Mouse (Mus musculus): ENCODE results near the gene B3gnt5. TPM values are rescaled to one million over a fixed set of nuclear protein-coding genes. Genes with fewer than 3 reads are reported as not detected.
"Not testable (repeated sequence)": the region's sequence is repeated elsewhere in the genome, so short reads cannot be mapped to it uniquely, and the experiment has no call there.

Gene B3gnt5
- polyA plus RNA-seq (2015; fragmentation: Nextera tagmentation; extraction: Ambion mirVana), result 5.7 and 6.4 TPM in 2 replicates

DNA sequence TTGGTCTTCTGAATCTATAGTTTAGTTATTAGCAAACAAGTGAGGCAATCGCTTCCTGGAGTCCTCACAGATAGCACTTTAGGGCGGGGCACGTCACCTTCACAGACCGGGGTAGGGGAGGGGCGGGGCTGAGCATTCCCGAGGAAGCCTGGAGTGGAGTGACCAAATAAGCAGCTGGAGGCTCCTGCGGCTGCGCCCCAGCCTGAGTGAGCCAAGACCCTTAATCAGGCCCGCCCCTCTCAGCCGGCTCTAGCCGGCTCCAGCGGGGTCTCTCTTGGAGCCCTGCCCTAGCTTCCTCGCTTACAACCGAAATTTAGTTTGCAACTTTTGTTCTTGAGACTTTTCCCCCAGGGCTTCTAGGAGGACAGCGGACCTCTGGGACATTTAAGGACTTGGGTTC, at the start of gene B3gnt5:
B3gnt5 (plus strand) TSS at position 135 of the 400 bp plus-strand sequence.
- Histone ChIP-seq H3K27ac (ENCODE audit: low read length) (peak within 1 kb of the TSS; percentile 60), H3K4me2 (ENCODE audit: low read depth, low read length) (peak within 1 kb of the TSS; percentile 98), H3K9me3 (replicated peaks; ENCODE audit: control insufficient read depth, low read length) (no peaks in the 10 kb centered on the region), H3K9ac (ENCODE audit: low read length) (peak within 1 kb of the TSS; percentile 82), H3K27me3 (ENCODE audit: control insufficient read depth, insufficient read depth, low read length) (no peaks in the 10 kb centered on the region), H3K4me1 (ENCODE audit: control insufficient read depth, insufficient read depth, low read length) (peaks cover 7% of the 10 kb centered on the region), H3K4me3 (ENCODE audit: low read length) (peak within 1 kb of the TSS; percentile 75), H3K36me3 (ENCODE audit: control insufficient read depth, insufficient read depth) (no peaks in the 10 kb centered on the region)
- 0% methylated on average over 15 of the region's 15 CpGs for WGBS
- peak; percentile 96 for ATAC-seq (replicated peaks; ENCODE audit: extremely low read depth, insufficient read depth, low FRiP score)

DNA sequence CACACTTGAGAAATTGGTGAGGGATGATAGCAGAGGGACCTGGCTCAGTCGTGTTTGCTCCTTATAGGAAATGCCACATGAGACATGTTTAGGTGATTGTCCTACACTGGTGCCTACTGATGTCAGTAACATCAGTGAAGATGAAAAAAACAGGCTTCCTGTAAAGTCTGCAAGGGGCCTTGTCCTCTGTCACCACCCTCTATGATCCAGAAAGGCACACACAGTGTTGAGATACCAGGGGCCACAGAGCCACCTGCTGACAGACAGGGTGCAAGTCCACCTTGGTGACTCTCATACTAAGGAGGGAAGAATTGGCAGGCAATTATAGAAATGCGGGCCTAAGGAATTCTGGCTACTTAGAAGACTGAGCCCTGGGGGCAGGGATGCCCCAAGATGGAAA, 39.0 kb upstream of the B3gnt5 start:
- H3K27ac ChIP-seq (ENCODE audit: low read length), result no peak overlapping the region
- no peak overlapping the region for H3K4me3 ChIP-seq (ENCODE audit: low read length)
- H3K9ac ChIP-seq (ENCODE audit: low read length), result no peak overlapping the region
- no peaks in the 10 kb centered on the region for H3K27me3 ChIP-seq (ENCODE audit: control insufficient read depth, insufficient read depth, low read length)
- WGBS, result 21% methylated on average over 2 of the region's 2 CpGs
- ATAC-seq (replicated peaks; ENCODE audit: extremely low read depth, insufficient read depth, low FRiP score), result no peak
- no peaks in the 10 kb centered on the region for H3K4me1 ChIP-seq (ENCODE audit: control insufficient read depth, insufficient read depth, low read length)
- H3K9me3 ChIP-seq (replicated peaks; ENCODE audit: control insufficient read depth, low read length), result no peaks in the 10 kb centered on the region
- H3K4me2 ChIP-seq (ENCODE audit: low read depth, low read length), result no peak overlapping the region
- no peaks in the 10 kb centered on the region for H3K36me3 ChIP-seq (ENCODE audit: control insufficient read depth, insufficient read depth)

DNA sequence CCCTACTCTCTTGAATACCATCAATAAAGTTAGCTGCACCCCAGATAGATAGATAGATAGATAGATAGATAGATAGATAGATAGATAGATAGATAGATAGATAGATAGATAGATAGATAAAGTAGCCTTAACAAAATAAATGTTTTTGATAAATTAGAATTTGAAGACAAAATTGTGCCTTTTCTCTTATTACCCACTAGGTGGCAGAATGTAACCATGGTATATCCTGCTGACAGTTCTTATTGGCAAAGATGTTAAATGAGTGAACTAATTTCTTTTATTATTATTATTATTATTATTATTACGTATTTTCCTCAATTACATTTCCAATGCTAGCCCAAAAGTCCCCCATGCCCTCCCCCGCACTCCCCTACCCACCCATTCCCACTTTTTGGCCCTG, 35.9 kb upstream of the B3gnt5 start:
- not testable (repeated sequence) for H3K4me3 ChIP-seq (ENCODE audit: low read length); H3K27me3 ChIP-seq (ENCODE audit: control insufficient read depth, insufficient read depth, low read length); H3K36me3 ChIP-seq (ENCODE audit: control insufficient read depth, insufficient read depth); ATAC-seq (replicated peaks; ENCODE audit: extremely low read depth, insufficient read depth, low FRiP score); H3K9ac ChIP-seq (ENCODE audit: low read length); H3K4me1 ChIP-seq (ENCODE audit: control insufficient read depth, insufficient read depth, low read length); H3K4me2 ChIP-seq (ENCODE audit: low read depth, low read length); H3K27ac ChIP-seq (ENCODE audit: low read length); H3K9me3 ChIP-seq (replicated peaks; ENCODE audit: control insufficient read depth, low read length)
- 37% methylated on average over 2 of the region's 2 CpGs for WGBS

DNA sequence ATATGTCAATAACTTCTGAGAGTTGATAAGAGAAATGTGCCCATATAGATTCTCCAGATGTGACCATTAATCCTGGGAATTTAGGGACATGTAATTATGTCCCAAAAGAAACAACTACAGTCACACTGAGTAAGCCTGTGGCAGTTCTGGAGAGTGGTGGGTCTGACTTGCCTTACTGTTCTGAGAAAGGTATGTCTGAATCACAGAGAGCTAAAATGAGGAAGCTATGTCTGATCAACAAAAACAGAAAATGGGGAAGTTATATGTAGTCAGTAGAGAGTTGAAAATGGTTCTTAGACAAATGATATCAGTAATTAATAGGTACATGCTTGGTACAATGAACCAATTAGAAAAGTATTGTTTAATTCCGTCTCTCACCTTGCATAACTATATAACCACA, 27.1 kb upstream of the B3gnt5 start:
- no peaks in the 10 kb centered on the region for H3K27me3 ChIP-seq (ENCODE audit: control insufficient read depth, insufficient read depth, low read length)
- no peak for ATAC-seq (replicated peaks; ENCODE audit: extremely low read depth, insufficient read depth, low FRiP score)
- no peak overlapping the region for H3K27ac ChIP-seq (ENCODE audit: low read length)
- H3K4me3 ChIP-seq (ENCODE audit: low read length), result no peak overlapping the region
- H3K36me3 ChIP-seq (ENCODE audit: control insufficient read depth, insufficient read depth), result no peaks in the 10 kb centered on the region
- H3K4me1 ChIP-seq (ENCODE audit: control insufficient read depth, insufficient read depth, low read length), result no peaks in the 10 kb centered on the region
- H3K9ac ChIP-seq (ENCODE audit: low read length), result no peak overlapping the region
- WGBS, result 72% methylated on average over 1 of the region's 1 CpGs
- no peak overlapping the region for H3K4me2 ChIP-seq (ENCODE audit: low read depth, low read length)
- H3K9me3 ChIP-seq (replicated peaks; ENCODE audit: control insufficient read depth, low read length), result no peaks in the 10 kb centered on the region

DNA sequence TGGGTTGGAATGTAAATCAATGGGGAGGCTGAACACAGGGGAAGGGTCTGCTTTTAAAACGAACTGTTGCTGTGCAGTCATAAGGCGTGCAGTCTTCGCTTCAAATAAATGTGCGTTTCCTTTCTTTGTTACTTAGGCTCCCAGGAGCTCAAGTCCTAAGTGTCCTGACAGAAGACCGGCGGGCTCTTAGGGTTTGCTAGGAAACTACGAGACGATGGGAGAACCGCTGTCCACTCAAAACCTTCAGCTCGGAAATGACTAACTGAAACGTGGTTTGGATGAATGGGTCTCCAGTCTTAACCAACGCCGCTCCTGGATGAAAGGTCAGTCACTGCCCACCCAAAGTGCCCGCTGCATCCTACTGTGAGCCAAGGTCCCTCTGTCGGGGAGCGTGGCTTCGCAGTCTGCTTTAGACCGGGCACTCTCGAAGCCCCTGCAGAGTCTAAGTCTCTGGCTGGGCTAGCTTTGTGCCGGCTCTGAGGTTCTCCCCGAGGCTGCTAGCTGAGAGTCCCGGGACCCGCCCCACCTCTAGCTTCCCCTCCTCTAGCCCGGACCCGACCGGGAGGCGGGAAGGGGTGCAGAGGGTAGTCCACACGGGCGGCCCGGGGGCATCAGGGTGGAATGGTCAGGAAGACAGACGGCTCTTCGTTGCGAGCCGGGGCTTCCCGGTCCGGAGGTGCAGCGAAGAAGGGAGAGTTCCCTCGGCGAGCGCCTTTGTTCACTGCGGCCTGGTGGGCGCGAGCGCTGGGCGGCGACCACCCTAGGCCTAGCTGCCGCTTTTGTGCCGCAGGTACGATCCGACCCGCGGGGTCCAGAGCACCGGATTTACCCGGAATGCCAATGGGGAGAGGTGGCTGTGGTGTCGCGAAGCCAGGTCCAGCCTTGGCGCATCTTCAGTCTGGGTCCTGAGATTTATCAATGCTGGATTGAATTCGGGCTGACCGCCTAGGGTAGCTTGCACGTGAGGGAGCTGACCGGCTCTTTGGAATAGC, 793 bp downstream of the B3gnt5 start:
- under 1% methylated on average over 60 of the region's 61 CpGs for WGBS

DNA sequence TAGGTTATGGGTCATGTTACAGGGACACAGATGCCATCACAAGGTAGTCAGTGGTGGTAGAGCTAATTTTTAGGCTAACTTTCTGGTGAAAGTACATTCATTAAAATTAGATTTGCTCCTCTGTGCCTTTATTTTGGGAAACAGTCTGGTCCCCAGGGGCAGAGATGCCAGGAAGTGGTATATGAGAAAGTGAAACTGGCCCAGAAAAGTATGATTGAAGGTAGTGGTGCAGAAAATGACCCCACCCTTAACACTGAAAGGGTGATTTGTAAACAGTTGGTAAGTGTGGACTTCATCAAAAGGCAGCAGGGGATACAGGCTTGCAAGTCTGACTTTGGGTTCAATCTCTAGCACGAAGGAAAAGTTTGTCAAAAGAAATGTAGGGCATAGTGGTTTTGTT, 1.7 kb downstream of the B3gnt5 start:
- peaks cover 7% of the 10 kb centered on the region for H3K4me1 ChIP-seq (ENCODE audit: control insufficient read depth, insufficient read depth, low read length)
- H3K9me3 ChIP-seq (replicated peaks; ENCODE audit: control insufficient read depth, low read length), result peaks cover 4% of the 10 kb centered on the region; the same call in 1 of the 2 replicates
- H3K4me2 ChIP-seq (ENCODE audit: low read depth, low read length), result peak overlapping the region; percentile 98
- H3K4me3 ChIP-seq (ENCODE audit: low read length), result peak overlapping the region; percentile 75
- no peak overlapping the region for H3K27ac ChIP-seq (ENCODE audit: low read length)
- 61% methylated on average over 1 of the region's 1 CpGs for WGBS
- peak overlapping the region; percentile 82 for H3K9ac ChIP-seq (ENCODE audit: low read length)
- H3K36me3 ChIP-seq (ENCODE audit: control insufficient read depth, insufficient read depth), result peaks cover 4% of the 10 kb centered on the region
- H3K27me3 ChIP-seq (ENCODE audit: control insufficient read depth, insufficient read depth, low read length), result no peaks in the 10 kb centered on the region
- ATAC-seq (replicated peaks; ENCODE audit: extremely low read depth, insufficient read depth, low FRiP score), result no peak

More for the DNA sequence above, 793 bp downstream of the B3gnt5 start:
- no peaks in the 10 kb centered on the region for H3K9me3 ChIP-seq (replicated peaks; ENCODE audit: control insufficient read depth, low read length)
- H3K4me3 ChIP-seq (ENCODE audit: low read length), result peak overlapping the region; percentile 75
- ATAC-seq (replicated peaks; ENCODE audit: extremely low read depth, insufficient read depth, low FRiP score), result peak; percentile 61
- no peaks in the 10 kb centered on the region for H3K27me3 ChIP-seq (ENCODE audit: control insufficient read depth, insufficient read depth, low read length)
- H3K36me3 ChIP-seq (ENCODE audit: control insufficient read depth, insufficient read depth), result no peaks in the 10 kb centered on the region; the same call in 1 of the 2 replicates
- H3K27ac ChIP-seq (ENCODE audit: low read length), result peak overlapping the region; percentile 60
- H3K9ac ChIP-seq (ENCODE audit: low read length), result peak overlapping the region; percentile 82
- H3K4me2 ChIP-seq (ENCODE audit: low read depth, low read length), result peak overlapping the region; percentile 98
- peaks cover 7% of the 10 kb centered on the region for H3K4me1 ChIP-seq (ENCODE audit: control insufficient read depth, insufficient read depth, low read length)

DNA sequence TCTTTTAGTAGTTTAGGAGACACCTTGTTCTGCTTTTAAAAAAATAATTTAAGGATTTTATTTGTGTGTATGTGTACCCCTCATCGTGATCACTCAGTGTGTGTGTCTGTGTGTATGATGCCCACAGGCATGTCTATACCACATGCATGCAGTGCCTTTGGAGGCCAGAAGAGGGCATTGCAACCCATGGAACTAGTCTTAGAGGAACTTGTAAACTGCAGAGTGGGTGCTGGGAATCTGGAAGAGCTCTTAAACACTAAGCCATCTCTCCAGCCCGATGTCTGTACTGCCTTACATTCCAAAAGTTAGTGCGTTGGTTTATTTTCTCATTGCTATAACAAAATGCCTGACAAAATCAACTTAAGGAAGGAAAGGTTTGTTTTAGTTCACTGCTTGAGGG, 6.1 kb downstream of the B3gnt5 start:
- Histone ChIP-seq H3K4me2 (ENCODE audit: low read depth, low read length) (no peak overlapping the region), H3K36me3 (ENCODE audit: control insufficient read depth, insufficient read depth) (peaks cover 7% of the 10 kb centered on the region), H3K27me3 (ENCODE audit: control insufficient read depth, insufficient read depth, low read length) (no peaks in the 10 kb centered on the region), H3K4me3 (ENCODE audit: low read length) (no peak overlapping the region), H3K9me3 (replicated peaks; ENCODE audit: control insufficient read depth, low read length) (peaks cover 4% of the 10 kb centered on the region; the same call in 1 of the 2 replicates), H3K4me1 (ENCODE audit: control insufficient read depth, insufficient read depth, low read length) (peaks cover 11% of the 10 kb centered on the region), H3K9ac (ENCODE audit: low read length) (no peak overlapping the region), H3K27ac (ENCODE audit: low read length) (no peak overlapping the region)
- ATAC-seq (replicated peaks; ENCODE audit: extremely low read depth, insufficient read depth, low FRiP score), result no peak
- 97% methylated on average over 3 of the region's 3 CpGs for WGBS

DNA sequence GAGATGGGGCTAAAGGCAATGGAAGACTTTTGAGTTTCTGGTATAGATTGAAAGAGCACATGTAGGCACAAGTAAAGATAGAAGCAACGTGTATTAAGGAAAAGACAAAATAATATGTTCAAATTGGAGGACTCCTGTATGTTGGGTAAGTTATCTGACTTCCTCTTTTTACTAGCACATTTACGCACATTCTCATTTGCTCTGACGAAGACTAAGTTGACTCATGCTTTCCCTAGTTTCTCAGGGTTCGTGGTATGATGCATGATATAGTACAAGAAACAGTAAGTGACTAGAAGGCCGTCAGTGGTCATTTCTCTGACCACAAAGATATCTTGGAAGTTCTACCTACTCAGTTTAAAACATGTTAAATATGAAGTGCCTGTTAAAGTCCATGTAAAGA, 8.0 kb downstream of the B3gnt5 start:
- H3K27ac ChIP-seq (ENCODE audit: low read length), result no peak overlapping the region
- H3K9ac ChIP-seq (ENCODE audit: low read length), result no peak overlapping the region
- 0 out of 2 replicates have a peak, but pooled peaks cover 4% of the 10 kb centered on the region for H3K4me1 ChIP-seq (ENCODE audit: control insufficient read depth, insufficient read depth, low read length)
- 85% methylated on average over 5 of the region's 5 CpGs for WGBS
- peaks cover 4% of the 10 kb centered on the region; the same call in 1 of the 2 replicates for H3K9me3 ChIP-seq (replicated peaks; ENCODE audit: control insufficient read depth, low read length)
- H3K4me3 ChIP-seq (ENCODE audit: low read length), result no peak overlapping the region
- no peak for ATAC-seq (replicated peaks; ENCODE audit: extremely low read depth, insufficient read depth, low FRiP score)
- no peaks in the 10 kb centered on the region for H3K27me3 ChIP-seq (ENCODE audit: control insufficient read depth, insufficient read depth, low read length)
- H3K4me2 ChIP-seq (ENCODE audit: low read depth, low read length), result no peak overlapping the region
- H3K36me3 ChIP-seq (ENCODE audit: control insufficient read depth, insufficient read depth), result peaks cover 7% of the 10 kb centered on the region

DNA sequence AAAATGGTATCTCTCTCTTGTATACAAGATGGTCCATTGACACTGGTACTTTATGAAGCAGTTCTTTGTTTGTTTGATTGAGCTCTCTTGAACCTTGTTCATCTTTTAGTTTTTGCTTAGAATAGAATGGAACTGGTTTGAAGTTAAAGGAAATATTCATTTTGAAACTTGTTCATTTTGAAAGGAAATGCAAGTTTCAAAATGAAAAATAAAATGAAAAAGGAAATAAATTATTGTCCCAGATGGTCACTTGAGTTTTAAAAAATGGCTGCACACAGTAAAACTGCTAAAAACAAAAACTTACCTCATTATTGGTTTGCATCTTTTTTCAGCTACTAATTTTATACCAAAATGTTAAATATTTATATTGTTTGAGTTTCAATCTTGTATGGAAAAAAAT, 12.0 kb downstream of the B3gnt5 start:
- H3K27me3 ChIP-seq (ENCODE audit: control insufficient read depth, insufficient read depth, low read length), result no peaks in the 10 kb centered on the region
- no peak overlapping the region for H3K9ac ChIP-seq (ENCODE audit: low read length)
- no peak overlapping the region for H3K4me3 ChIP-seq (ENCODE audit: low read length)
- H3K36me3 ChIP-seq (ENCODE audit: control insufficient read depth, insufficient read depth), result 0 out of 2 replicates have a peak, but pooled peaks cover 3% of the 10 kb centered on the region
- no peak for ATAC-seq (replicated peaks; ENCODE audit: extremely low read depth, insufficient read depth, low FRiP score)
- H3K9me3 ChIP-seq (replicated peaks; ENCODE audit: control insufficient read depth, low read length), result no peaks in the 10 kb centered on the region
- H3K4me2 ChIP-seq (ENCODE audit: low read depth, low read length), result no peak overlapping the region
- 0 out of 2 replicates have a peak, but pooled peaks cover 4% of the 10 kb centered on the region for H3K4me1 ChIP-seq (ENCODE audit: control insufficient read depth, insufficient read depth, low read length)
- H3K27ac ChIP-seq (ENCODE audit: low read length), result no peak overlapping the region
